Mouse (Mus musculus) liver, postnatal 0 days (tissue): Measurements from ENCODE around the gene Edil3.

Experiments used
- CTCF ChIP-seq: sonication (generic); IDR thresholded peaks from 2 replicates; pipeline ENCODE4 v1.5.1; 2016; ENCODE audit warnings: antibody characterized with exemption, low read depth
- EP300 ChIP-seq: IDR thresholded peaks from 2 replicates; pipeline ENCODE4 v1.6.1; 2016; ENCODE audit warnings: antibody characterized with exemption, low read depth, mild to moderate bottlenecking

DNA sequence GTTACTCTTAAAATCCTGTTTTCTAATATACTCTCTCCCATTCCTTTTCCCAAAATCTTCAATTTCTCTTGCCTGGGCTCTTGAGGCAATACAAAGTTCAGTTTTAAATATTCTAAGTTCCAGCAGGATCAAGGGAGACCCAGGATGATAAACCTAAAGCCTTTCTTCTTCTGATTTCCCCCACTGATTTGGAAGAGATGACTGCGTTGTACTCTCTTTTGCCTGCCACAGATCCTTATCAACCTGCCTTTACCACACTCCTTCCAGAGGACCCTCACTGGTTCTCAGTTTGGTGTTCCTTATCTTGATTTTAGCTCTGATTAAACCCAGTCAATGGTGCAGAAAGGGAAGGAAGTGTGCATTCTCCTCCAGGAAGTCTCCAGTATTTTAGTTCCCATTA is 435.6 kb downstream of the Edil3 start:
- TF ChIP-seq CTCF, result no peak
- no peak for TF ChIP-seq EP300
